Mouse (Mus musculus) activated CD4-positive, CD25-positive, alpha-beta regulatory T cell, adult 9 weeks (primary cell): ENCODE results near the gene Apbb1. TPM values are rescaled to one million over a fixed set of nuclear protein-coding genes. Genes with fewer than 3 reads are reported as not detected.

ENCODE experiments used
- polyA plus RNA-seq: library from polyadenylated mRNA; unstranded; fragments of 100-300 nt; shearing (Covaris generic); gene quantifications from one replicate; pipeline ENCODE4 v1.2.1, GENCODE M21; 2017

Gene Apbb1
- polyA plus RNA-seq: 7.1 TPM

DNA sequence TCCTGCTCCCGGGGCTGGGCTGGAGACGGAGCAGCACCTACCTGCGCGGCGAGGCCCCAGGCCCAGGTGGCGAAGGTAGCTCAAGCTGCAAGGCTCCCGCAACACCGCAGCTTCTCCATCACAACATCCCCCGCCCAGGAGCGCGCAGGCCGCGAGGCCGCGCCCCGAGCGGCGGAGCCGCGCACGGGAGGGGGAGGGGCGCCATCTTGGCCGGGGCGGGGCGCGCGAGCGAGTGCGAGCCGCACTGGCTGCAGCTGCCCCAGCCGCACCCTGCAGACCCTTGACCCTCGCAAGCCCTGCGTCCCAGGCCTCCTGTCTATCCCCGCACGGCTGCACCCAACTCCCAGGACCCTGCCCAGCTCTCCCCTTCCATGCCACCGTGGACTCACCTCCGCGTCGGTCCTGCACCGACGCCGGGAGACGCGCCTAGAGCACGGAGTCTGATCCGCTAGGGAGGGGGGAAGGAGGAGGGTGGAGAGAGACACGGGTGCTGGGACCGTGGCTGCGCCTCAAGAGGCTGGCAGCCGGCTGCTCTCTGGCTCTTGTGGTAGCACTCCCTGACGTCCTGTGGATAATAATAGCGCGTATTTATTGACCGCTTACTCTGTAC lies at the start of gene Apbb1:
TSS of gene Apbb1 (minus strand) at position 560 of the 610 bp plus-strand sequence.

GRCm38 (mm10) chr7:105554212-105554942 lies 27.1 kb downstream of the Apbb1 start, which contains the start of gene Smpd1:
Smpd1 (plus strand) TSS chr7:105554360.

Other genes with a start within 250 kb of the Apbb1 start
- not detected for gene Olfr690, start 247.5 kb downstream of the Apbb1 start, polyA plus RNA-seq
- gene Olfr691, start 239.4 kb downstream of the Apbb1 start, polyA plus RNA-seq: not detected
- not detected for gene Olfr692, start 213.4 kb downstream of the Apbb1 start, polyA plus RNA-seq
- not detected for gene Gm5901, start 206.6 kb downstream of the Apbb1 start, polyA plus RNA-seq
- 32.5 TPM for gene Fam160a2, start 181.6 kb downstream of the Apbb1 start, polyA plus RNA-seq
- gene Cnga4, start 177.1 kb downstream of the Apbb1 start, polyA plus RNA-seq: not detected
- gene Cckbr, start 155.9 kb downstream of the Apbb1 start, polyA plus RNA-seq: not detected
- gene Cavin3, start 99.4 kb downstream of the Apbb1 start, polyA plus RNA-seq: not detected
- 48.2 TPM for gene Smpd1, start 27.3 kb downstream of the Apbb1 start, polyA plus RNA-seq
- not detected for gene Hpx, start 18.5 kb upstream of the Apbb1 start, polyA plus RNA-seq
- gene Trim3, start 51.9 kb upstream of the Apbb1 start, polyA plus RNA-seq: 2.4 TPM
- gene Timm10b, start 58.4 kb upstream of the Apbb1 start, polyA plus RNA-seq: 218 TPM
- 25.1 TPM for gene Arfip2, start 58.8 kb upstream of the Apbb1 start, polyA plus RNA-seq
- gene Gm45799, start 58.9 kb upstream of the Apbb1 start, polyA plus RNA-seq: 11.4 TPM
- gene Dnhd1, start 69.2 kb upstream of the Apbb1 start, polyA plus RNA-seq: 2.2 TPM
- 215 TPM for gene Ilk, start 154.9 kb upstream of the Apbb1 start, polyA plus RNA-seq
- gene Rrp8, start 155.7 kb upstream of the Apbb1 start, polyA plus RNA-seq: 37.0 TPM
- 18.6 TPM for gene Taf10, start 162.7 kb upstream of the Apbb1 start, polyA plus RNA-seq
- 127 TPM for gene Tpp1, start 170.6 kb upstream of the Apbb1 start, polyA plus RNA-seq
- gene Dchs1, start 206.0 kb upstream of the Apbb1 start, polyA plus RNA-seq: not detected
- 160 TPM for gene Mrpl17, start 229.4 kb upstream of the Apbb1 start, polyA plus RNA-seq